Mouse (Mus musculus) CD8-positive naive resting alpha-beta T cell, adult 2 months (primary cell): ENCODE data around the gene Gm5431.
"Not testable (repeated sequence)": the region's sequence is repeated elsewhere in the genome, so short reads cannot be mapped to it uniquely, and the experiment has no call there.

Experiments used
- DNase-seq, 2 experiments: peaks; one replicate each; pipeline ENCODE4 v3.0.0; 2022; ENCODE audit warnings: low read depth in 2 of 2, low spot score in 2 of 2

The Gm5431 gene

DNA sequence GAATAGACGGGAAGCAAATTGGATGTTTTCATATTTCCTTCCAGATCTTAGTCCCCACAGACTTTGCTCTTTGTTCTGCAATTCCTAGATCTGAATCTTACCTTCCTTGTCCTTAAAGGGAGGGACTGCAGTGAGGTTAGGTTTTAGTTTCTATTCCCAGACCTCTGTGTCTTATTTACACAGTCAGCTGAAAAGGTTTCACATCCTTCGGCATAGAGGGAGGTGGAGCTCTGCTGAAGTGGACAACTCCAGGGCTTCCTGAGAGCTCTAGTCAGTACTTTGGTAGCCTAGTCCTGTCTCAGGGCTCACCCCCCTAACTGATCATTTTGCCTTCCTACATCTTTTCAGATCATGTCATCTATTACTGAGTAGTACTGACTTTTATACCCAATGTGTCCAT is at the start of gene Gm5431:
Gm5431 (minus strand) TSS at position 194 of the 400 bp plus-strand sequence.
- DNase-seq: peak in 1 of 2 experiments; percentile 7

DNA sequence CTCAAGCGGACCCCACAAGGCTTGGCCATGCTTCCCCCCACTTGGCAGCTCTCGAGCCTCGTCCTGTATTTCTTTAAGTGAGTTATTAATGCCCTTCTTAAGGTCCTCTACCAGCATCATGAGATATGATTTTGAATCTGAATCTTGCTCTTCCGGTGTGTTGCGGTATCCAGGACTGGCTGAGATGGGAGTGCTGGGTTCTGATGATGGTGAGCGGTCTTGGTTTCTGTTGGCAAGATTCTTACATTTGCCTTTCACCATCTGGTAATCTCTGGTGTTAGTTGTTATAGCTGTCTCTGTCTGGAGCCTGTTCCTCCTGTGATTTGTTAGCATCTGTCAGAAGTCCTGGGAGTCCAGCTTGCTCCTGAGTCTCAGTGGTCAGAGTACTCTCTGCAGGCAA is 44.1 kb upstream of the Gm5431 start, which contains the start of gene Psme2b:
Psme2b (minus strand) TSS at position 101 of the 400 bp plus-strand sequence.
- not testable (repeated sequence) for DNase-seq

DNA sequence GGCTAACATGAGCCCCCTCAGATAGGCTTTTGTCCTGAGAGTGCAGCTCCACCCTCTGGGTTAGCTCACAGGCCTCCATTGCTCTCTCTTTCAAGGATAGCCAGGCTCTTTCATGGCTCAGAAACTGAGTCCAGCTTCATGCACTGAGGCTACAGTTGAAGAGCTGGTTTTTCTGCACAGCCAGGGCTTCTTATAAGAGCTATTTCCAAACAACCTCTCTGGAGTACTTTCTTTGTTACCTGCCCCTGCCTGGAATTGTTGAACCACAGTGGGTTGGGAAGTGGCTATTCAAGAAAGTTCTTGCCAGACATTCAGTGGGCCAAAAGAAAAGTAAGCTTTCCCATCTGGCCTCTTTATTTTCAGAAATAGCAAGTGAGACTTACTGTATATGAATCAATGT is 37.3 kb upstream of the Gm5431 start:
- not testable (repeated sequence) for DNase-seq

- DNase-seq: not testable (repeated sequence)
These were observed 33.3 kb upstream of the Gm5431 start for GRCm38 (mm10) chr11:48935291-48935690.

DNA sequence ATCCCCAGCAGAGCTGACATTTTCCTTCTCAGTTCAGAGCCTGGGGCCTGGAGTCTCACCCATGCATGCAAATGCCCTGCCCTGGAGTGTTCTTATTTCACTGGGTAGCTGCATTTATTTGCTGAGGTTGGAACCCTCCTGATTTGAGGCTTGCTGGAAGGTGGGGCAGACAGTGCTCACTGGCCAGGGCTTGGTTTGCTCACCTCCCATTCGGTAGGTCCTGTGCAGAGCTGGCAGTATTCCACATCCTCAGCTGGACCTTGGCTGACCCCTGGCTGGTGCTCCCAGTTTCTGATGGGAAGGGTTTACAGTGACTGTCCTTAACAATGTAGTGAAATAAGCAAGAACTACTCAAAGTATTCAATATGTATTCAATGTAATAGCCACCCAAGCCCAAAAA is 31.9 kb upstream of the Gm5431 start:
- DNase-seq: not testable (repeated sequence)

GRCm38 (mm10) chr11:48933422-48933821 is 31.4 kb upstream of the Gm5431 start:
- DNase-seq: peak in 1 of 2 experiments; percentile 19

GRCm38 (mm10) chr11:48928068-48928467 is 26.1 kb upstream of the Gm5431 start:
- DNase-seq: not testable (repeated sequence)

DNA sequence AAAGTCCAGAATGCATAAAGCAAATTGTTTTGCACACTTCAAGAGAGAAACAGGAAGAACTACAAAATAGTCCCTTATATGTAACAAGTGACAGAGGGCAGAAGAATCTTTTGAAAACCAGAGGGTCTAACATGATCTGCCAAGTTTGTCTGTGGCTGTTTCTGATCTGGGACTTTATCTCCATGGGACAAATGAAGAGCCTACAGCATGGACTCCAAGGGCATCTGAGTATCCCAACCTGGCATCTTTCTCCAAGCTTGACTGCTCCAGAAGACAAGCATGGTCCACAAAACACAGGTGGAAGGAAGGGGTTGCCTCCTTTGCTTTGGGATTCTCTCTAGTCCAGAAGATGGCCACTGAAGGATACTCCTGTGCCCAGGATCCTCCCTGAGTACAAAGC is 24.4 kb upstream of the Gm5431 start:
- not testable (repeated sequence) for DNase-seq

DNA sequence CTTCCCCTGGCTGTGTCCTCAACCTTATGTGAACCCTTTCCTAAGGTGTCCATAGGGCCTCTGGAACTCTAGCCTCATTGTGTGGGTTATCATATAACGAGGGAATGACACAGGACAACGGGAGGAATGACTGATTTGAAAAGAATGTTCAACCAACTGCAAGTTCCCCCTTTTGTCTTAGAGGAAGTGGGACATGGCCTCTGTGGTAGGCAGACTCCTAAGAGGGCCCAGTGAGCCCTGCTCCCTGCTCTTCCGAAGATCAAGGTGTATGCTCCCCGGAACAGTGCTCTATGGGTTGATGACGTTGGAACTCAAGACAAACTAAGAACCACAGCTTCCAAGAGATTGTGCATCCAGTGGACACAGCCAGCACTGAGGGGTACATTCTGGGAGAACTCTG is 21.8 kb upstream of the Gm5431 start:
- not testable (repeated sequence) for DNase-seq

GRCm38 (mm10) chr11:48918380-48918779 is 16.4 kb upstream of the Gm5431 start:
- no peak for DNase-seq

- DNase-seq: no peak
These were observed 11.6 kb upstream of the Gm5431 start for GRCm38 (mm10) chr11:48913611-48914010.

DNA sequence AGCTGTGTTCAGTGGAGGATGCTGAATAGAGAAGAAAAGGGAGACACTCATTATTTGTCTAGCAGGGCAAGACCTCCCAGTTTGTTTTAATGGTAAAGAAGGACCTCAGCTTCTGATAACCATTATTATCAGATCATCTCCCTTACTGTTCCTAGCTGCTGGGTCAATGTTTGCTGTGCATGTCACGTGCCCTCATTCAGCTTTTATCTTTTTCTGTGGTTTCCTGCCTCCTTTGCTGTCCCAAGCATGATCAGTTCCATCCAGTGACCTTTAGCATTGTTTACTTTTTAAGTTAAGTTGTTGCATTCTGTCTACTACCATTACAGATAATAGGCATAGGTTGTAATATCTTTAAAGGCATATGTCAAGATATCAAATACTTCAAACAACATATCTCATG is 6.4 kb upstream of the Gm5431 start:
- DNase-seq: no peak

GRCm38 (mm10) chr11:48901567-48901930 is 465 bp downstream of the Gm5431 start:
- not testable (repeated sequence) for DNase-seq

DNA sequence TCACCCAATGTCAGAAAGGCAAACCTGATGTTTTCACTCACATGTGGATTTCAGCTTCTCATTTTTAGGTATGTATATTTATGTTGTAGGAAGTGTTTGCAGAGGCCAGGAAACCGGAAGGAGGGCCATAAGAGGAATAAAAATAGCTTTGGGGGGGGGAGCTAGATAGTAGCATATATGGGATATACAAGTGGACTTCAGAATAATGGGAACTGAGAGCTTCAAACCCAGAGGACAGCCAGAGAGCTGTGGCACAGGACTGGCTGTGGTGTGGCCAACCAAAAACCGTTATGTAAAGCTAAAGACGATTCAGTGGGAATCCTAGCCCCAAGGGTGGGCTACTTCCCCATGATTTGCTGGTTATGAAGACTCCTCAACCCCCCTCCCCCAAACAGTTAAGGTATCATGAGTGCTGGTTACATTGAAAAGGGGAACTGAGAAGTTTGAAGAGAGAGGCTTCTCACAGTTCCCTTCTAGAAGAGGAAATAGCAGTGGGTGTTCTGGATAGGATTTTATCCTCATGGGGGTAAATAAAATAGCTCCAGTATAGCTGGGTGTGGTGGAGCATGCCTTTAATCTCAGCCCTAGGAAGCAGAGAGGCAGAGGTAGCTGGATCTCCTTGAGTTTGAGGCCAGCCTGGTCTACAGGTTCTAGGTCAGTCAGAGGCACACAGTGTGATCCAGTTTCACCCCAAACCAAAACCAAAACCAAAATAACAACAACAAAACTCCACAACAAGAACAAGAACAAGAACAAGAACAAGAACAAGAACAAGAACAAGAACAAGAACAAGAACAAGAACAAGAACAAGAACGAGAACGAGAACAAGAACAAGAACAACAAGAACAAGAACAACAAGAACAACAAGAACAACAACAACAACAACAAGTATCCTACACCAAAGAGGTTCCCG is 1.1 kb downstream of the Gm5431 start:
- not testable (repeated sequence) for DNase-seq

GRCm38 (mm10) chr11:48898812-48899431 is 3.1 kb downstream of the Gm5431 start:
- DNase-seq: no peak

DNA sequence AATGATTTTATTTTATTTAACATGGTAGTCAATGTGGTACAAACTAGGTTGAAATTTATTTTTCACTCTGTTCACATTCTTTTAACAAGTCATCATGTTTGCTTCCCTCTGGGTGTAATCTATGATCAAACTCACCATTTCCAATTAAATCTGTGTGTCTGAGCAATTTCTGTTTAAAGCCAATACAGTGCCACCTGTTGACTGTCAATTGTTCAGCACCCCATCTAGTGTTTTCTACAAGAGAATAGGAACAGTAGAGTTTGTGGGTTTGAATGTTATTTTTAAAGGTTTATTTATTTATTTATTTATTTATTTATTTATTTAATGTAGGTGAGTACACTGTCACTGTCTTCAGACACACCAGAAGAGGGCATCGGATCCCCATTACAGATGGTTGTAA is 25.3 kb downstream of the Gm5431 start:
- no peak for DNase-seq

- DNase-seq: not testable (repeated sequence)
These were observed 26.6 kb downstream of the Gm5431 start for GRCm38 (mm10) chr11:48875343-48875837.

DNA sequence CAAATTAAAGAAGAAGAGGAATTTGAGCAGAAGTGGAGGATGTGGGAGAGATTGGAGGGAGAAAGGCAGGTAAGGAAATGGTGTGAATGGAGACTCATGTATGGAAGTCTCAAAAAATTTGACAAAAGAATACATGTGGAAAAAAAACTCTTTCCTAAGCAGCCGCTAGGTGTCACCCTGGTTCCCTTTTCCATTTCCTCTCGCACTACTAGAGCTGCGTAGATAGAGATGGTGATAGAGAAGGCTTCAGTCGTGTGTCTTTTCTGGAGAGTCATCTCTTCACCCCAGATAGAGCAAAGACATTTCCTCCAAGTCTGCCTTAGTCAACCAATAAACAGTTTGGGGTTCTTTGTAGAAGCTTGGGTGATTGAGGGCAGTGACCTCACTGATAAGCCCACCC is 27.5 kb downstream of the Gm5431 start:
- peak; percentile 66 to 69 for DNase-seq

GRCm38 (mm10) chr11:48873591-48874290 is 28.3 kb downstream of the Gm5431 start:
- DNase-seq: no peak

GRCm38 (mm10) chr11:48872695-48873300 is 29.2 kb downstream of the Gm5431 start:
- no peak for DNase-seq
